Mouse (Mus musculus) bone marrow, adult 2 months (tissue): ENCODE results near the gene Tmem200c. TPM values are rescaled to one million over a fixed set of nuclear protein-coding genes. Genes with fewer than 3 reads are reported as not detected.

Experiments used
- H3K27ac ChIP-seq: fragments of 200-500 bp; 2 replicates; pipeline ENCODE4 v1.5.1; 2012; ENCODE audit warnings: low read depth, mild to moderate bottlenecking, control low read depth, inconsistent platforms, low read length; ENCODE audit not compliant: control insufficient read depth, poor library complexity, insufficient read depth
- H3K4me1 ChIP-seq: fragments of 200-500 bp; 2 replicates; pipeline ENCODE4 v1.6.1; 2011; ENCODE audit warnings: low read length; ENCODE audit not compliant: control insufficient read depth, insufficient read depth
- H3K4me3 ChIP-seq: fragments of 200-500 bp; replicated peaks from 2 replicates; pipeline ENCODE3; 2011; ENCODE audit warnings: mild to moderate bottlenecking, low read depth, low read length, control low read depth; ENCODE audit not compliant: control insufficient read depth
- CTCF ChIP-seq: fragments of 200-500 bp; IDR thresholded peaks from 2 replicates; pipeline ENCODE4 v1.5.1; 2011; ENCODE audit warnings: low read length, control low read depth; ENCODE audit not compliant: control insufficient read depth, insufficient read depth
- POLR2A ChIP-seq: fragments of 200-500 bp; IDR thresholded peaks from 2 replicates; pipeline ENCODE4 v1.6.1; 2011; ENCODE audit warnings: low read depth, mild to moderate bottlenecking, control low read depth, low read length, borderline replicate concordance; ENCODE audit not compliant: control insufficient read depth
- WGBS: fragments of 180-500 bp; shearing (Covaris S2); methylation state at CpG from one replicate; pipeline ENCODE4 v1.1.7; 2018; 5-methylcytosine and 5-hydroxymethylcytosine counted together
- polyA plus RNA-seq: library from polyadenylated mRNA; stranded (reverse); fragments of >200 nt; gene quantifications from 2 replicates; pipeline ENCODE4 v1.2.4, GENCODE M21; 2011; ENCODE audit warnings: low replicate concordance; ENCODE audit not compliant: missing spikeins, insufficient read depth, insufficient read length

The Tmem200c gene
- polyA plus RNA-seq, 1 experiment = not detected

DNA sequence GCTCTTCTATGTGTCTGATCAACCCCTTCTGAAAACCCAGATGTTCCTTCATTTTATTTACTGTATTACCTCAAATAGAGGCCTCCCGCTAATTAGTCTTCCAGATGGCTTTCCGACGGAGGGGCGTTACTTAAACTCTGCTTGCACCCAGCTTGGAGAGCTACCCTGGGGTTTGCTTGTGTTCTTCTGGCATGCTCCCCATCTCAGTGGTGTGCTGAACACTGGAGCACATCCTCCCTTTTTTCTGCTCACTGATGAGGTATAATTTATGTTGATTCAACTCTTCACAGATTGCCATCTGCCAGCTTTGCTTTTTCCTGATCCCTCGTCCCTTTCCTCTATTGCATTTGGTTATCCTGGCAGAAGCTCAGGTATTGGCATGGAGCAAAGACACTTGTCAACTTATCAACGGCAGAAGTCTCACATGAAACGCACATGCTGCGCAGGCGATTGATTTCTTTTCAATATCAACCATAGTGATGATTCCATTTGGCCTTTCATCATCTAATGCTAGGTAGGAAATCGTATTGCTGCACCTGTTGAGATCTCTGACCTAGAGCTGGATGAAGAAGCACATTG, 49.6 kb downstream of the Tmem200c start:
- H3K4me3 ChIP-seq = no peak overlapping the region
- H3K4me1 ChIP-seq = no peaks in the 10 kb centered on the region
- no peak overlapping the region for H3K27ac ChIP-seq
- 80% methylated on average over 10 of the region's 10 CpGs for WGBS
- TF ChIP-seq POLR2A = no peak
- no peak for TF ChIP-seq CTCF

DNA sequence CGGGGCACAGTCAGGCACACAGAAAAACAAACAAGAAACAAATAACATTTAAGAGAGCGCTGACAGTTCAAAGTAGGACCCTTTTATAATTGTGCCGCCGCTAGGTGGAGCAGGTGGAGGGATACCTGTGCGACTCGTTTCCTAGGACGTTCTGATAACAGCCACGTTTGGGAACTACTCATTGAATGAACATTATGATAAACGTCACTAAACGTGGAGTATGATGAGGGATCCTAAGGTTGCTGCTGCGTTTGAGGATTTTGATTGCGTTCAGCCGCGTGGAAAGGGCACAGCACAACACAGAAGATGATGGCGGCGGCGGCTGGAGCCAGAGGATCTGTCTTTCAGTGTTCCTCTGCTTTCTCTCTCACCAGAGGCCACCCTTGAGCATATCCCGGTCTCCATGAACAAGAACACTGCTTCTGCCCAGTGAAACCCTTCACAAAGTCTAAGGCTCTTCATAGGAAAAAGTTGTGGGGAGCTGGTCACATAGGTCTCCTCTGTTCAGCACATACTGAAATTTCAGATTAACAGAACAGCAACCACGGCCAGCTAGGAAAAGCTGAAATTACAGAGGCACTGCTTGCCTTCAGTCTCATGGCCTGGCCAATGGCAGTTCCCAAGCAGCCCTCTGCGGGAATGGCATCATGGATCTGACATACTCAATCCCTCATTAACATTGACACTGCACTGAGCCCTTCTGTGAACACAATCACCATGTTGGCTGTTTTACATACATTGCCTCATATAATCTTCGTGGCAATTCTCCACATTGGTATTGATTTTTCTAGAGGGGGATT, 55.5 kb downstream of the Tmem200c start:
- TF ChIP-seq CTCF (no peak), POLR2A (no peak)

DNA sequence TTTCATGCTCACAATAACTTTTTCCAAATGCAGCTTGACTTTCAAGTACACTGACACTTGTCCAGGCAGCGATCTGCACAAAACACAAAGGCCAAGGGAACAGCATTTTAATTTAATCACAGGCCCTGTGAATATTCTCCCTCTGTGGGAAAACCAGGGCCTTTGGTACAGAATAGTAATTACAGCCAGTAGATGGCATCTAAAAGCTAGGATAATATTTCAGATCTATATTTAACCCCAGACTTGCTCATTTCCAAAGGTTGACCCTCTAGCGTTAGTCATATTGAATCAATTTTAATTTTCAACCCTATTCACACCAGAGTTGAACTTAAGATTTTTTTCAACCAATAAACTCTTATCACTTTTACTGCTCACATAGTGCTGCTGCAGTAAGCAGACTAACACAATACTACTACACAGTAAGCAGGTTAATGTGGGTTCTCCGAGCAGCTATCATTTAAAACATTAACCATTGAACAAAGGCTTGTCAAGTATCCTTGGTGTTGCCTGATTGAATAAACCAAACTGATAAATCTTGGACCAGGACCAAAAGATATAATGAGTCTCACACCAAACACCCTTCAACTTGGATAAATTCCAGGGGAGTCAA, 57.2 kb downstream of the Tmem200c start:
- WGBS = 75% methylated on average over 3 of the region's 3 CpGs

More for the DNA sequence above, 55.5 kb downstream of the Tmem200c start:
- Histone ChIP-seq H3K4me1 (no peaks in the 10 kb centered on the region), H3K4me3 (no peak overlapping the region), H3K27ac (no peak overlapping the region)
- 18% methylated on average over 21 of the region's 21 CpGs for WGBS

DNA sequence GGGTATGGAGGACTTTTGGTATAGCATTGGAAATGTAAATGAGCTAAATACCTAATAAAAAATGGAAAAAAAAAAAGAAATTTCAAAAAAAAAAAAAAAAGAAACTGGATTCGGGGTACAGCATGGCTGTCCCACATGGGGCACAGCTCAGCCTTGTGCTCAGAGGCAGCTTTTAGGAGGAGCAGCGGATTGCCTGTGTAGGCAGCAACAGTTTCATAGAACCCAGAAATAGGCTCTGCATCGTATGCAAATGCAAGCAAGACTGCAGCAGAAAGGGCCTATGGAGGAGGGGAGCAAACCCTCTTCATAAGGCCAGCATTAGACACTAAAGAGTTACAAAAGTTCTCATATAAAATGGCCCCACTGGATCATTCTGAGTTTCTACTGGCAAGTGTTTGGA, 64.2 kb downstream of the Tmem200c start:
- WGBS = 81% methylated on average over 3 of the region's 3 CpGs
- H3K27ac ChIP-seq = no peak overlapping the region
- H3K4me1 ChIP-seq = no peaks in the 10 kb centered on the region
- H3K4me3 ChIP-seq = no peak overlapping the region
- TF ChIP-seq POLR2A (no peak), CTCF (no peak)

More for the DNA sequence above, 57.2 kb downstream of the Tmem200c start:
- Histone ChIP-seq H3K27ac (no peak overlapping the region), H3K4me1 (no peaks in the 10 kb centered on the region), H3K4me3 (no peak overlapping the region)
- TF ChIP-seq CTCF (no peak), POLR2A (no peak)

Other genes with a start within 250 kb of the Tmem200c start
- gene Epb41l3, start 249.1 kb downstream of the Tmem200c start, polyA plus RNA-seq = 7.6 and 9.1 TPM in 2 replicates